Mouse (Mus musculus) subcutaneous adipose tissue, adult 2 months (tissue): ENCODE measurements around the gene Vps35. TPM values are rescaled to one million over a fixed set of nuclear protein-coding genes. Genes with fewer than 3 reads are reported as not detected.

Experiments
- polyA plus RNA-seq: library from polyadenylated mRNA; depleted of rRNA; stranded (reverse); fragments of >200 nt; gene quantifications from 2 replicates; pipeline ENCODE4 v1.2.3, GENCODE M21; 2012; ENCODE audit warnings: low replicate concordance; rRNA removed

Vps35 gene
- 31.2 and 34.6 TPM in 2 replicates for polyA plus RNA-seq

GRCm38 (mm10) chr8:85299434-85300077 lies at the start of gene Vps35, which contains the start of gene Orc6:
Vps35 (minus strand) TSS chr8:85299802.
Orc6 (plus strand) TSS chr8:85299632.

GRCm38 (mm10) chr8:85225688-85226087 lies 73.9 kb downstream of the Vps35 start, which contains the start of gene Olfr371:
Olfr371 (plus strand) TSS chr8:85225988.

Other genes with a start within 250 kb of the Vps35 start
- 36.0 and 48.0 TPM in 2 replicates for gene Fbxw9, start 239.7 kb downstream of the Vps35 start, polyA plus RNA-seq
- gene Gm5741, start 231.8 kb downstream of the Vps35 start, polyA plus RNA-seq, result 0.85 TPM in 1 of 2 replicates, not detected in the other
- 31.5 and 54.1 TPM in 2 replicates for gene Dhps, start 228.0 kb downstream of the Vps35 start, polyA plus RNA-seq
- gene Wdr83os, start 219.1 kb downstream of the Vps35 start, polyA plus RNA-seq, result 156 and 164 TPM in 2 replicates
- gene Wdr83, start 218.5 kb downstream of the Vps35 start, polyA plus RNA-seq, result 33.8 and 37.5 TPM in 2 replicates
- 98.6 and 103 TPM in 2 replicates for gene Man2b1, start 216.5 kb downstream of the Vps35 start, polyA plus RNA-seq
- gene Zfp791, start 176.7 kb downstream of the Vps35 start, polyA plus RNA-seq, result 0.86 and 1.5 TPM in 2 replicates
- not detected in 2 replicates for gene Cks1brt, start 147.9 kb downstream of the Vps35 start, polyA plus RNA-seq
- not detected in 2 replicates for gene Olfr371, start 73.8 kb downstream of the Vps35 start, polyA plus RNA-seq
- 16.0 and 20.7 TPM in 2 replicates for gene Orc6, start 170 bp downstream of the Vps35 start, polyA plus RNA-seq
- gene Mylk3, start 86.5 kb upstream of the Vps35 start, polyA plus RNA-seq, result 0.24 and 0.96 TPM in 2 replicates
- 4.8 and 5.5 TPM in 2 replicates for gene 4921524J17Rik, start 133.0 kb upstream of the Vps35 start, polyA plus RNA-seq
- gene Gpt2, start 192.8 kb upstream of the Vps35 start, polyA plus RNA-seq, result 72.9 and 173 TPM in 2 replicates